Mouse (Mus musculus): Measurements from ENCODE around the gene Rorb.

The Rorb gene

DNA sequence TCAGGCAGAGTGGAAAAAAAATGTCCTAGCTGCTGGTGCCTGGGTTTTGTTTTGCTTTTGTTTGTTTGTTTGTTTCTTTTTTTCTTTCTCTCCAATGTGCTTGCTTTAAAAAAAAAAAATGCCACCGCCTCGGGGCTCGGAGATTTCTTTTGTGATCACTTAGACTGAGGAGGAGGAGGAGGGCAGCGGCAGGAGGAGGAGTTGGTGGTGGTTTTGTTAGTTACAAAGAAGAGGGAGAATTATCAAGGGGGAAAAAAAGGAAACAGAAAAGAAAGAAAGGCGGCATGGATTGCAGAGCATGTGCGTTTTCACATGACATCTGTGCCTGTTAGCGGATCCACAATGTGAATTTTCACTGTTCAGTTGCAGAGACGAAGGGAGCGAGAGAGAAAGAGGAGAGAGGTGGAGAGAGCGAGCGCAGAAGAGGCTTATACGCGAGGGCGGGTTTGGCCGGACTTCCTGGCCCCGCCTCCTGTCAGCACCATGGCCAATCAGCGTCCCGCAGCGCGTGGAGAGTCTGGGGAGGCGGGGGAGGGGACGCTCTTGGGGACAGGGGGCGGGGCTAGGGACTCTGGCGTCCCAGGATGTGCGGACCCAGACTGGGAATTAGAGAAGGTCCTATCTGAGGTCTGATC is at the start of gene Rorb:
Gene Rorb, minus strand, starts transcription at position 404 of the 635 bp plus-strand sequence.
- DNase-seq (ENCODE audit: extremely low spot score, low read depth, low spot score): peak; percentile 44

DNA sequence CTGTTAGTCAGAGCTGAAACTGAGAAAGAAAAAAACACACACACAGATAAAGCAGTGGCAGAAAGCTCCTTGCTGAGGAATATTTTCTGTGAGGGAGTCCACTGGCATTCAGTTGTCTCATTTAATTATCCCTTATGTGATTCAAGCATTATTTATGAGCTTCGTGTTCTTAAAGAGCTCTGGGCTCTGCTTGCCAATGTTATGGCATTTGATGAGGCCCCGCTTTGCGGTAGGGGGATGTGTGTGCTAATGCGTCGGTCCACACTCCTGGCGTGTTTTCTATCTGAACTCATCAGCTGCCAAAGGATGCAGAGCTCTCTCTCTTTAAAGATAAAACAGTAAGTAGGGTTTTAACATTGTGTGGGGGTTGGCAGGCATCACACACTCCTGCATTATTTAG is 37.9 kb upstream of the Rorb start:
- no peak for DNase-seq (ENCODE audit: extremely low spot score, low read depth, low spot score)

DNA sequence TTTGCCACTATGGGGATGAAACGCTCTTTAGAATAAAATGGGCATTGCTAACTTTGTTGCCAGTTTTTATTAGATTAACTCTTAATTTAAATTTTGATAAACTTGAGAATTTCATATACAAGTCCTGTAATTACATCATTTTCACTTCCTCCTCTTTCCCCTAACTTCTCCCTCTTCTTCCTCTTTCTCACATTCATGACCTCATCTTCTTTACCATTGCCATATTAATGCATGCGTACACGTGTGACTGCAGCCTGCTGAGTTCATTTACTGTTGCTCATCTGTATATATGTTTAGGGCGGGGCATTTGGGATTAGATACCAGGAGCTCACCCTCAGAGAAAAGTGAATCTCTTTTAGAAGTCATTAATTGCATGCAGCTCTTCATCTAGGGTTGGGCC is 33.5 kb upstream of the Rorb start:
- DNase-seq (ENCODE audit: extremely low spot score, low read depth, low spot score): no peak

DNA sequence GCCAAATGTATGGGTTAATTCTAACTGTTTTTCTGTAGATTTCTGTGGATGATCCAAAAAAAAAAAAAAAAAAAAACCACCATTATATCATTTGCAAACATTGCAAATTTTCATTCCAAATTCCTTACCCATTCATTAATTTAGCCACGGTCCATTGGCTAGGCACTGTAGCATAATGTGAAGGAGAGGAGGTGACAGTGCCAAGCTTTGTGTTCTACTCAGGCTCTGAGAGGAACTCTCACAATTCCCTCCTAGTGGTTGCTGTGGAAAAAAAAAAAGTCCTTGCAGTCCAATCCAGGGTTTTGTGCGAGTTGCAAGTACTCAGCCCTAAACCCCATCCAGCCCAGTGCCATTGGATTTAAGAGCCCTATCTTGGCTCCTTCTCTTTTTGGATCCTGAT is 25.9 kb upstream of the Rorb start:
- no peak for DNase-seq (ENCODE audit: extremely low spot score, low read depth, low spot score)

- no peak for DNase-seq (ENCODE audit: extremely low spot score, low read depth, low spot score)
Measured at GRCm38 (mm10) chr19:19135838-19136237, 24.8 kb upstream of the Rorb start.

DNA sequence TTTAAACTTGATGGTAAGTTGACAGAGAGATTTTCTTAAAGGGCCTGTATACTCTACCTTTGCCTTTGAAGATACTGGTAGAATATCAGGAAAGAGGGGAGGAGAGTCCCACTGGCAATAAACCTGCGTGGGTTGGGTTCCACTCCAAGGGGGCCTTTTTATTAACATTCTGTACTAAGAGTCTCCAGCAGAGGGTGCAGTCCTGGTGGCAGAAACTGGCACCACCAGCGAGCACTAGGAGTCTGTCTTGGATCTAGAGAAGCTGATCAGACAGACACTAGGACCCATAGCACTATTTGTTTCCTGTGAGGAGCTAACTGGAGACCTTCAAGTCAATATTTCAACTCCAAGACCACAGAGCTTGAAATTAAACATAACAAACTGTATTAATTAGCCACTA is 11.3 kb upstream of the Rorb start:
- no peak for DNase-seq (ENCODE audit: extremely low spot score, low read depth, low spot score)

GRCm38 (mm10) chr19:19112180-19112579 is 1.2 kb upstream of the Rorb start:
- no peak for DNase-seq (ENCODE audit: extremely low spot score, low read depth, low spot score)

DNA sequence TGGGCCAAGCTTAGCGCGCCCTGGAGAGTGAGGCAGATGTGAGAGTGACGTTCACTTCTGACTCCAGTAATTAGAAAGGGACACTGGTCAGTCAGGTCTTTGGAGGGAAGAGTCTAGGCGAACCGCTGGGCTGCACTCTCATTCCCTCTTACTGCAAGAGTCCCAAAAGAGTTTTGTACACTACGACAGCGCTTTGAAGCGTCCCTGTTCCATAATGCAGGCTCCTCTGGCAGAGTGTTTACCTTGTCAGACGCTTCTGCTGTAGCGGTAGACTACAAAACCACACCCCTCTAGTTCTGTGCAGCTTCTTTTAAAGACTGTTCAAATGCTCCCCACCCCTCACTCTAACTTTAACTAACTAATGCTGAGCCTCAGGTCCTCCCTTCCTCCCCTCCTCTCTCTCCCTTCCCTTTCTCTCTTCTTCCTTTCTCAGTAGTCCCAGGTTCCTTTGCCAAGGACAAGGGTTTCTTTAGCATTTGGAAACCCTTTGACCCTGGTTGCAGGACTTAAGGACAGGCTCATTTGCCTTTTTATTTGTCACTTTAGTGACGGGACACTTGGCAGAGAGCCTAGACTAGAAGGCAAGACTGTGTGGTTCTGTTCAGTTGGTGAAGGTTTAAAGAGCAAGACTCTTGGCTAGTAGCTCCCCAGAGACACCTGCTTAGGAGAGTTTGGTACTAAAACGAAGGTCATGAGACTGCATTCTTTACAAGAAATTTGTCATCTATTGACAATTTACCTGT is 603 bp upstream of the Rorb start:
- no peak for DNase-seq (ENCODE audit: extremely low spot score, low read depth, low spot score)

- no peak for DNase-seq (ENCODE audit: extremely low spot score, low read depth, low spot score)
Measured at GRCm38 (mm10) chr19:19110011-19110768, 806 bp downstream of the Rorb start.

GRCm38 (mm10) chr19:19108596-19109381 is 2.2 kb downstream of the Rorb start:
- no peak for DNase-seq (ENCODE audit: extremely low spot score, low read depth, low spot score)

DNA sequence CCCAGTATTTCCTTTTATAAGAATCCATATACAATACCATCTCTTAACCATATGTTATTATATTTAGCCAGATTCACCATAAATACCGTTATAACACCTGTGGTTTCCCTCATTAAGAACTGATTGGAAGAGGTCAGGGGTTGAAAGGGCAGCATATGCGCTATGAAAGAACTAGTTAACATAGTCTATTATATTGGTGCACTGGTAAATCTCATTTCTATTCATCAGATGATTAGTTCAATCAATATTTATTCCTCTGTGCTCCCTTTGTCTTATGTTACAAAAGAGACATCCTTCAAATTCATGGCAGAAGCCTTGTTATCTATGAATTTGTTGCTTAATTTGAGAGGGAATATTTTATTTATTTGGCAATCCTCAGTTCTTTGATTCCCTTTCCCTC is 6.4 kb downstream of the Rorb start:
- no peak for DNase-seq (ENCODE audit: extremely low spot score, low read depth, low spot score)

DNA sequence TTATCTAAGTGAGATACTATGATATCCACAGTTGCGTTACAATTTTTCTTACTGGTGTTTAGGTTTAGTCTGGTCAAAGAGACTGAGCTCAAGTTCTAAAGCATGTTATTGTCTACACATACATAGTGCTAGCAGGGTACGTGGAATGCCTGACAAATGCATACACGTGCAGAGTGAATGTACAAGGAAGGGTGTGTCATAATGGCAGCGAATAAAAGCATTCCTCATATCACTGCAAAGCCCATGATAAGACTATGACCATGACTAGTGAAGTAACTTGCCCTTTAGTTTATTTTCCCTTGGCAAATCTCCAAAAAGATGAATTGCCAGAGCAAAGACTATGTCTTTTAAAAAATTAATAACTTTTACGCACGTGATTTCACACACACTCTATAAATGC is 13.8 kb downstream of the Rorb start:
- no peak for DNase-seq (ENCODE audit: extremely low spot score, low read depth, low spot score)

- no peak for DNase-seq (ENCODE audit: extremely low spot score, low read depth, low spot score)
Measured at GRCm38 (mm10) chr19:19089427-19089826, 21.6 kb downstream of the Rorb start.

DNA sequence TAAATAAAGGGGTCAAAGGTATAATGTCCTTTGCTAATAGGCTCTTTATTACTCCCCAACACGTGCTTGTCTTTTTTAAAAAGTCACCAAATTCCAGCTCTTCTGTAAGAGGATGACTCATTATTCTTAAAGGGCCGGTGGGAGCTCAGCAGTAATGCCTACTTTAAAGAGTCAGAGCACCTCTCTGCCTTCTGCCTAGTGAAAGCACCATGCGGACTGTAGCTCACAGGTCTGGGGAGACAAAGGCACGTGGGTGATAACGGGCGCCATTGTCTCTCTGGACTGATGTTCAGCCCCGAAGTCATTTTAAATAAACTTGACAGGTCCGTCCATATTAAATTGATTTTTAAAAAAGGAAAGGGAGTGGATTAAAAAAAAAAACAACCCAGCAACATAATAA is 33.1 kb downstream of the Rorb start:
- no peak for DNase-seq (ENCODE audit: extremely low spot score, low read depth, low spot score)

DNA sequence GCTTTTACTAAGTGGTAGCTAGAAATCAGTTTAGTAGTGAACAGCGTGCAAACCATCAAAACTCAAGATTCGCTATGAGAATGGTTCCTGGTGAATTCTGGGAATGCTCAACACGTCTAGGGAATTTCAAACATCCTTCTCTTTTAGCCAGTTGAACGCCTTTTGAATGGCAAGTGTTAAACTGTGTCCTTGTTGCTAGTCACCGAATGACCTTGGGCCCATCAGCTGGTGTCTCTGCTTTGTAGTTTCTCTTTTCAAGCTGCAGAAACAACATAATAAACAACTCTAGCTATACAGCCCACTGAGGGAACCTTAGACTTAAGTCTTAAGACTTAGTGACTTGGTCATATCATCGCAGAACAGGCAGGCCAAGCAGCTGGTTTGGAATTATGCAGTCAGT is 36.2 kb downstream of the Rorb start:
- DNase-seq (ENCODE audit: extremely low spot score, low read depth, low spot score): no peak

DNA sequence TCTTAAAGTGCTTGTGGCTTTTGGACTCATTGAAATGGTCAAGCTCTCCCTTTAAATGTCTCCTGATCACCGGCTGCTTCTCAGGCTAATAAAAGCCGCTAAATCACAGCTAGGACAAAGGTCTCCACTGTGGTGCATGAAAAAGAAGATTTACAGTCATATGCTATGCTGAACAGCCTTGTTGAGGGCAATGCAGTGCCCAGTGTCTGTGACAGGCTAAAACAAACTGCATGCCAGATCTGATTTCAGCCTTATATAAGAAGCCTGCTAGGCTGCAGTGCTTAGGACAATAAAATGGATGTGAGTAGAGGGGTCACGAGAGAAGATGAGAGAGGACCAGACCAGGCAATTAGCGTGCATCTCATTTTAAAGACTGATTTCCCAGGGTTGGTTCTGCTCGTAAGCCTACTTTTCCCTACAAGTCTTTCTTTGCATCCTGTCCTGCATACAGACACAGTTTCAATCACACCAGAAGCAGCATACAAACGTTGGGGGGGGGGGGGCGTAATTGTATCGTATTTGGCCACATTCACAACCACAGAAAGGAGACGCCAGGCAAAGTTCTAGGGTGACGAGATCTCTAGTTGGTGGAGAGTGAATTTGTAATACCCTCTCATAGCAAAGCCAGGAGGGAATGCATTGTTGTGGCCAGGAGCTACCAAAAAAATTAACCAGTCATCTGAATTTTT is 52.1 kb downstream of the Rorb start:
- DNase-seq (ENCODE audit: extremely low spot score, low read depth, low spot score): no peak

- no peak for DNase-seq (ENCODE audit: extremely low spot score, low read depth, low spot score)
Measured at GRCm38 (mm10) chr19:19058201-19058600, 52.8 kb downstream of the Rorb start.

DNA sequence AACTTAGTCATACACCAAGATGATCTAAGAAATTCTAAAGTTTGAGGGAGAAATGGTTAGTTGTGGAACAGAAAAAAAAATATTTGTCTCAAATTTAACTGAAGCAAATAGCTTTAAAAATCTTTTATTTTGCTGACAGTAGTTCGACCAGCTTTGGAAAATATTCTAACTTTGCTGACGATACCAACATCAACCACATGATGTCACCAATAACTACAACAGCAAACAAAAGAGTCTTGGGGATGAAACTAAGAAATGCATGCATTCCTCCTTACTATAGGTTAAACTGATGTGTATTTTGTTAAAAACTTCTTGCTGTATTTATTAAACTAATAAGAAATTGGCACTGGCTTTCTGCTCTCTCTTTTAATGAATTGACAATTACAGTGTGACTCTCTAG is 67.9 kb downstream of the Rorb start:
- DNase-seq (ENCODE audit: extremely low spot score, low read depth, low spot score): no peak

GRCm38 (mm10) chr19:19040800-19041199 is 70.2 kb downstream of the Rorb start:
- no peak for DNase-seq (ENCODE audit: extremely low spot score, low read depth, low spot score)

- no peak for DNase-seq (ENCODE audit: extremely low spot score, low read depth, low spot score)
Measured at GRCm38 (mm10) chr19:19034482-19035315, 76.3 kb downstream of the Rorb start.

All from hindlimb bud, embryonic 11.5 days (tissue).